In the genomic region with DNA sequence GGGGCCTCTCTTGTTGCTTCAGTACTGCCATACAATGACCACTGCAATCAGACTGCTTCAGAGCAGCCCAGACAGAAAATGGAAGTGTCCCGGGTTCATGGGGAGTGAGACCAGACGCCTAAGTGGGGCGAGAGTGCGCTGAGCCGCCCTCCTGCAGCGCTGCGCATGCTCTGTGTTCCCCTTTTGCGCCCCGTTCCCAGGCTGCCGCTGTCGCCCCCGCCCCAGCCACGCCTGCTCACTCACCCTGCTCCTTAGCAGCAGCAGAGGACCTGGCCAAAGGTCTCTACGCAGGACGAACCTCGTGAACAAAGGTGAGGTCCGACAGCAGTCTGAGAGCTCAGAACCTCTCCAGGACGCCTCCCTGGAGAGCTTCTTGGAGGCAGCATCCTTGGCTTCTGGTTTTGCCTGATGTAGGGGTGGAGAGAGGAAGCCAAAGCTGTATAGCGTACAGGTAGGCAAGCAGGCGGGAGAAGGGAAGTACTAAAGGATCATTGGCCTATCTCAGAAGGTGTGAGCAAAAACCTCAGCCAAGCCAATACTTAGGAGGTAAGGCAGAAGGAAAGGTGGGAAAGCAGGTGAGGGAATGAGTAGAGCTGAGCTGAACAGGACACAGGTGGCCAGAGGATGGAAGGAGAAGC, we compare ENCODE assay signal across 8 mouse cellular contexts. TPM values are rescaled to one million over a fixed set of nuclear protein-coding genes. Genes with fewer than 3 reads are reported as not detected.
DNase-seq lines count a peak whose midpoint lies in the region; ATAC-seq and TF ChIP-seq lines count a peak whose summit lies in the region.

Gene Zfp92 (plus strand): TSS at position 217 of the 638 bp plus-strand sequence.

- no peaks in the 10 kb centered on the region for H3K9me3 ChIP-seq in intestine, postnatal 0 days (ENCODE audit: control insufficient read depth)
- H3K9me3 ChIP-seq in midbrain, embryonic 11.5 days (ENCODE audit: control insufficient read depth, low read length), result no peaks in the 10 kb centered on the region

- H3K9ac ChIP-seq in intestine, postnatal 0 days (ENCODE audit: low read depth, low read length), result no peak within 1 kb of the TSS
- peak within 1 kb of the TSS; percentile 24; the same call in 1 of the 2 replicates for H3K9ac ChIP-seq in midbrain, embryonic 11.5 days (ENCODE audit: low read length)

- DNase-seq in cerebellum, postnatal 10 days, result peak; percentile 22 to 35
- no peak for DNase-seq in cerebellum, adult 8-10 months
- peak; percentile 26 for DNase-seq in right cerebral cortex, postnatal 25 days
- no peak for DNase-seq in right cerebral cortex, postnatal 14 days
- no peak for DNase-seq in midbrain, embryonic 11.5 days (ENCODE audit: low spot score, missing footprints)
- DNase-seq in urinary bladder, postnatal 14 days (ENCODE audit: low spot score), result no peak
- no peak for DNase-seq in spleen, postnatal 14 days (ENCODE audit: low spot score in 2 of 2)

- peak within 1 kb of the TSS; percentile 62 for H3K4me2 ChIP-seq in intestine, postnatal 0 days (replicated peaks; ENCODE audit: low read depth)
- peak within 1 kb of the TSS; percentile 36 for H3K4me2 ChIP-seq in midbrain, embryonic 11.5 days

- peak; percentile 38; the same call in 1 of the 2 replicates for ATAC-seq in intestine, postnatal 0 days
- no peak for ATAC-seq in midbrain, embryonic 11.5 days (ENCODE audit: low FRiP score)

- H3K4me3 ChIP-seq in intestine, postnatal 0 days (ENCODE audit: low read depth, low read length), result no peak within 1 kb of the TSS
- peak within 1 kb of the TSS; percentile 15; the same call in 1 of the 2 replicates for H3K4me3 ChIP-seq in midbrain, embryonic 11.5 days (ENCODE audit: low read depth, low read length)

- H3K27me3 ChIP-seq in intestine, postnatal 0 days (replicated peaks; ENCODE audit: control insufficient read depth, insufficient read depth, low read length), result no peaks in the 10 kb centered on the region
- H3K27me3 ChIP-seq in midbrain, embryonic 11.5 days (ENCODE audit: control insufficient read depth, insufficient read depth, low read length), result no peaks in the 10 kb centered on the region

- H3K36me3 ChIP-seq in intestine, postnatal 0 days (ENCODE audit: control insufficient read depth, insufficient read depth), result no peaks in the 10 kb centered on the region
- no peaks in the 10 kb centered on the region for H3K36me3 ChIP-seq in midbrain, embryonic 11.5 days (ENCODE audit: control insufficient read depth, insufficient read depth, low read length)

- H3K4me1 ChIP-seq in intestine, postnatal 0 days (replicated peaks; ENCODE audit: control insufficient read depth, insufficient read depth, low read length), result no peaks in the 10 kb centered on the region
- H3K4me1 ChIP-seq in midbrain, embryonic 11.5 days (ENCODE audit: control insufficient read depth, insufficient read depth, low read length), result no peaks in the 10 kb centered on the region

- H3K27ac ChIP-seq in intestine, postnatal 0 days (ENCODE audit: low read depth, low read length), result no peak within 1 kb of the TSS
- no peak within 1 kb of the TSS for H3K27ac ChIP-seq in midbrain, embryonic 11.5 days (ENCODE audit: low read depth, low read length)

- WGBS in intestine, postnatal 0 days, result 26% methylated on average over 20 of the region's 20 CpGs
- 17% methylated on average over 20 of the region's 20 CpGs for WGBS in midbrain, embryonic 11.5 days

- no peak for TF ChIP-seq CTCF in intestine, postnatal 0 days (IDR thresholded peaks at IDR 0.05; ENCODE audit: low read depth)

RNA-seq across cellular contexts. Expression of gene Zfp92, which starts in this region (rescaled TPM):
- 0.21 and 0.26 TPM in 2 replicates for polyA plus RNA-seq in intestine, postnatal 0 days (2015; fragmentation: Nextera tagmentation; extraction: Ambion mirVana)
- polyA plus RNA-seq in midbrain, embryonic 11.5 days (2014; fragmentation: Nextera tagmentation; extraction: Ambion mirVana), result 0.05 and 0.07 TPM in 2 replicates

Comparison
In these comparisons a context has a peak if more than half of its experiments do, and no peak if none do; other contexts are left out.
1. DNase-seq: peak in cerebellum, postnatal 10 days (2 of 2) and right cerebral cortex, postnatal 25 days (single experiment); none in cerebellum, adult 8-10 months (single experiment), right cerebral cortex, postnatal 14 days (single experiment), midbrain, embryonic 11.5 days (single experiment), urinary bladder, postnatal 14 days (single experiment) and spleen, postnatal 14 days (0 of 2).
2. Peak in ATAC-seq and H3K4me2 ChIP-seq in intestine, postnatal 0 days; RNA of the gene not detected or under 1 TPM.